Mouse (Mus musculus): ENCODE data around the gene Lamb1.

- TF ChIP-seq CTCF (IDR thresholded peaks at IDR 0.05; ENCODE audit: low read depth) = no peak
- TF ChIP-seq EP300 (optimal IDR thresholded peaks at IDR 0.05) = no peak
Observed at GRCm38 (mm10) chr12:31267363-31267762, 2.3 kb downstream of the Lamb1 start.

Measured in stomach, postnatal 0 days (tissue).